Mouse (Mus musculus) skeletal muscle tissue, adult 2 months (tissue): Measurements from ENCODE around the gene Adgrg1.
"Not testable (repeated sequence)": the region's sequence is repeated elsewhere in the genome, so short reads cannot be mapped to it uniquely, and the experiment has no call there.

Source experiments
- DNase-seq: peaks from one replicate; pipeline ENCODE4 v3.0.0-alpha.2; 2012; ENCODE audit warnings: low read depth, low spot score

Gene Adgrg1

GRCm38 (mm10) chr8:94996037-94996436 lies 21.5 kb downstream of the Adgrg1 start:
- no peak for DNase-seq

GRCm38 (mm10) chr8:94996899-94997856 lies 22.6 kb downstream of the Adgrg1 start:
- no peak for DNase-seq

- DNase-seq, result no peak
These were observed 23.3 kb downstream of the Adgrg1 start for GRCm38 (mm10) chr8:94997857-94998243.

- no peak for DNase-seq
These were observed 23.9 kb downstream of the Adgrg1 start for GRCm38 (mm10) chr8:94998431-94998830.

- DNase-seq, result peak; percentile 47
These were observed 24.5 kb downstream of the Adgrg1 start for GRCm38 (mm10) chr8:94999004-94999403.

- peak; percentile 39 for DNase-seq
These were observed 25.4 kb downstream of the Adgrg1 start for GRCm38 (mm10) chr8:94999956-95000355.

GRCm38 (mm10) chr8:95000684-95001083 lies 26.1 kb downstream of the Adgrg1 start:
- DNase-seq, result peak; percentile 41

GRCm38 (mm10) chr8:95001165-95001564 lies 26.6 kb downstream of the Adgrg1 start:
- no peak for DNase-seq

GRCm38 (mm10) chr8:95001655-95002054 lies 27.1 kb downstream of the Adgrg1 start:
- DNase-seq, result peak; percentile 78

GRCm38 (mm10) chr8:95002089-95002655 lies 27.6 kb downstream of the Adgrg1 start:
- peak; percentile 32 for DNase-seq

GRCm38 (mm10) chr8:95012442-95012919 lies 37.9 kb downstream of the Adgrg1 start:
- no peak for DNase-seq

GRCm38 (mm10) chr8:95015866-95016265 lies 41.3 kb downstream of the Adgrg1 start:
- no peak for DNase-seq

- no peak for DNase-seq
These were observed 42.1 kb downstream of the Adgrg1 start for GRCm38 (mm10) chr8:95016684-95017083.

- no peak for DNase-seq
These were observed 42.9 kb downstream of the Adgrg1 start, which contains the start of gene Adgrg3 for GRCm38 (mm10) chr8:95017451-95017850. Adgrg3 (plus strand) TSS chr8:95017692.

- no peak for DNase-seq
These were observed 43.6 kb downstream of the Adgrg1 start for GRCm38 (mm10) chr8:95017969-95018635.

- no peak for DNase-seq
These were observed 45.8 kb downstream of the Adgrg1 start for GRCm38 (mm10) chr8:95020293-95020777.

- DNase-seq, result no peak
These were observed 46.3 kb downstream of the Adgrg1 start for GRCm38 (mm10) chr8:95020821-95021220.

- no peak for DNase-seq
These were observed 48.6 kb downstream of the Adgrg1 start for GRCm38 (mm10) chr8:95023201-95023600.

- no peak for DNase-seq
These were observed 49.8 kb downstream of the Adgrg1 start for GRCm38 (mm10) chr8:95024387-95024786.

- DNase-seq, result no peak
These were observed 50.9 kb downstream of the Adgrg1 start for GRCm38 (mm10) chr8:95025421-95025820.

GRCm38 (mm10) chr8:95028391-95028790 lies 53.8 kb downstream of the Adgrg1 start:
- not testable (repeated sequence) for DNase-seq
